Mouse (Mus musculus): ENCODE results near the gene Gm9844.

DNA sequence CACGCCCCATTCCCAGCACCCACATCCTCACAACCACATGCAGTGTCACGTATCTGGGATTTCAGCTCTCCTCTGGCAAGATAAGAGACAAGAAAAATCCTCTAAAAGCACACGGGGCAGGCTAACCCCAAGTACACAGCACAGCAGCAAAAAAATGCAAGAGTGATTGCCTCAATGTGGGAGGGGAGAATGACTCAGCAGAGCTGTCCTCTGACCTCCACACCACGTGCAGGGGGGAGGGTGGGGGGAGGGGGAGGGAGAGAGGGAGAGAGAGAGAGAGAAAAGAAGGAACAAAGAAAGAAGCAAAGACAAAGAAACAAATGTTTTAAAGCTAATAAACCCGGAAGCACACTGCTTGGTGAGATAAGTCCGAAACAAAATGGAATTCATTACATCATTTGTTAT lies 11.1 kb upstream of the Gm9844 start:
- TF ChIP-seq ZC3H11A (IDR thresholded peaks at IDR 0.05; ENCODE audit: low read depth, low read length) (no peak), POLR2AphosphoS2 (IDR thresholded peaks at IDR 0.05; ENCODE audit: low read depth, low read length) (no peak), EP300 (IDR thresholded peaks at IDR 0.05; ENCODE audit: low read length) (peak; percentile 67), POLR2A (IDR thresholded peaks at IDR 0.05; ENCODE audit: low read depth, low read length) (peak; percentile 58), ZMIZ1 (IDR thresholded peaks at IDR 0.05; ENCODE audit: low read depth, low read length) (no peak), ZKSCAN1 (IDR thresholded peaks at IDR 0.05; ENCODE audit: borderline replicate concordance, low read depth, low read length) (no peak), HCFC1 (IDR thresholded peaks at IDR 0.05; ENCODE audit: low read depth, low read length) (peak; percentile 53), GABPA (IDR thresholded peaks at IDR 0.05; ENCODE audit: insufficient replicate concordance, low read depth, low read length) (no peak), ELF1 (IDR thresholded peaks at IDR 0.05; ENCODE audit: low read depth, low read length) (peak; percentile 74)
